Mouse (Mus musculus) G1E (cell line): ENCODE measurements around the gene Ankrd55. TPM values are rescaled to one million over a fixed set of nuclear protein-coding genes. Genes with fewer than 3 reads are reported as not detected.

Source experiments
- ATAC-seq: 2 replicates; pipeline ENCODE4 v1.8.0; 2016; ENCODE audit warnings: mild to moderate bottlenecking; ENCODE audit not compliant: insufficient number of reproducible peaks, poor library complexity, low FRiP score, severe bottlenecking; ENCODE audit errors: extremely low read depth
- DNase-seq: peaks from one replicate; pipeline ENCODE4 v3.0.0; 2012; ENCODE audit warnings: low spot score
- H3K27me3 ChIP-seq: 2 replicates; pipeline ENCODE4 v1.6.1; 2012; ENCODE audit warnings: mild to moderate bottlenecking, low read length, inconsistent platforms; ENCODE audit not compliant: insufficient read depth
- H3K36me3 ChIP-seq: replicated peaks from 2 replicates; pipeline ENCODE3; 2012; ENCODE audit warnings: mild to moderate bottlenecking, inconsistent platforms
- H3K4me1 ChIP-seq: 2 replicates; pipeline ENCODE4 v1.6.1; 2012; ENCODE audit warnings: low read depth, low read length, inconsistent platforms, mixed read lengths; ENCODE audit not compliant: insufficient read depth
- H3K4me3 ChIP-seq: 2 replicates; pipeline ENCODE4 v1.5.1; 2012; ENCODE audit warnings: low read depth, mild to moderate bottlenecking, inconsistent platforms, low read length, moderate library complexity, mixed read lengths
- H3K9me3 ChIP-seq: replicated peaks from 2 replicates; pipeline ENCODE4 v1.6.1; 2012; ENCODE audit warnings: inconsistent platforms
- CTCF ChIP-seq: IDR thresholded peaks from 2 replicates; pipeline ENCODE4 v1.5.1; 2012; ENCODE audit warnings: low read depth, low read length, inconsistent platforms, mixed read lengths
- GATA1 ChIP-seq: IDR thresholded peaks from 2 replicates; pipeline ENCODE4 v1.6.1; 2012; ENCODE audit warnings: borderline replicate concordance, low read length, inconsistent platforms, mixed read lengths
- GATA2 ChIP-seq: IDR thresholded peaks from 2 replicates; pipeline ENCODE4 v1.6.1; 2012; ENCODE audit warnings: low read depth, low read length, inconsistent platforms, borderline replicate concordance
- POLR2AphosphoS5 ChIP-seq: IDR thresholded peaks from 2 replicates; pipeline ENCODE4 v1.6.1; 2012; ENCODE audit warnings: low read depth, low read length, inconsistent platforms; ENCODE audit not compliant: insufficient replicate concordance
- TAL1 ChIP-seq: conservative IDR thresholded peaks from 2 replicates; pipeline ENCODE4 v1.6.1; 2012; ENCODE audit warnings: low read depth, low read length, inconsistent platforms, mixed read lengths
- polyA plus RNA-seq: library from polyadenylated mRNA; stranded (reverse); fragments of >175 nt; gene quantifications from 2 replicates; pipeline ENCODE4 v1.2.3, GENCODE M21; 2012
- total RNA-seq, 2 experiments: library from RNA; stranded (forward) in 1 of 2; stranded (reverse) in 1 of 2; fragments of 200-1000 nt in 1 of 2; fragments of >200 nt in 1 of 2; fragmentation: Nextera tagmentation in 1 of 2; gene quantifications; 2 replicates each; pipeline ENCODE4 v1.2.3; 2014 to 2017

The Ankrd55 gene
- total and polyA plus RNA-seq, 3 experiments: 0.11 TPM; not detected in 2

- Histone ChIP-seq H3K4me3 (no peak overlapping the region), H3K27me3 (peaks cover 2% of the 10 kb centered on the region; the same call in 1 of the 2 replicates), H3K4me1 (no peaks in the 10 kb centered on the region), H3K9me3 (no peaks in the 10 kb centered on the region), H3K36me3 (no peaks in the 10 kb centered on the region)
- DNase-seq: no peak
- TF ChIP-seq GATA1 (no peak), POLR2AphosphoS5 (no peak), GATA2 (no peak), TAL1 (no peak), CTCF (no peak)
- ATAC-seq: no peak
Measured at GRCm38 (mm10) chr13:112346659-112347142, 58.5 kb downstream of the Ankrd55 start.

GRCm38 (mm10) chr13:112348250-112348649 is 60.0 kb downstream of the Ankrd55 start:
- no peak for ATAC-seq
- no peak overlapping the region for H3K4me3 ChIP-seq
- H3K36me3 ChIP-seq: no peaks in the 10 kb centered on the region
- no peak for TF ChIP-seq CTCF
- TF ChIP-seq TAL1: no peak
- no peak for TF ChIP-seq GATA1
- H3K4me1 ChIP-seq: no peaks in the 10 kb centered on the region
- DNase-seq: no peak
- peaks cover 2% of the 10 kb centered on the region for H3K27me3 ChIP-seq
- no peaks in the 10 kb centered on the region for H3K9me3 ChIP-seq

DNA sequence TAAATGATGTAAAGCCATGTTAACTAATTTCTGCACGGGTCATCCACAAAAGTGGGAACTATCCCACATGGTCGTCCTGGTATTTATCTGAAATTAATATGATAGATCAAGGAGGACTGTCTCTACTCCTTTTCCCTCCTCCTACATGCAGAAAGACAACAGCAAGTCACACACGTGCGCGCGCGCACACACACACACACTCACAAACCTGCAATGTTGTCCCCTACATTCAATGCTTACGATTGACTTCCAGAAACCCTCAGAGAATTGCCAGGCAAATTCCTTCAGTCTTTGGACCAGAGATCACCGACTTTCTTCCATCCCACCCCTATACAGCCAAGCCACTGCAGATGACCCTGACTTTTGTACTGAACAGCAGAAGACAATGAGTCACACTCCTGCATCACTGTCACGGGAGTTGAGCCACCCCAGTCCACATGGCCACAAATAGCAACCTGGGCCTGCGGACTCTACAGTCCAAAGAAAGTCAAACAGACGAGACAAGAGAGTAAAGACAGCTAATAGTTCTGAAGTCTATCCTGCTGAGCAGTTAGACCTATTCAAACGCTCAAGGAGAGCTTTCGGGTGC is 60.7 kb downstream of the Ankrd55 start:
- H3K27me3 ChIP-seq: peaks cover 4% of the 10 kb centered on the region
- H3K4me1 ChIP-seq: no peaks in the 10 kb centered on the region
- DNase-seq (no peak), ATAC-seq (no peak)
- H3K4me3 ChIP-seq: no peak overlapping the region
- no peaks in the 10 kb centered on the region for H3K9me3 ChIP-seq
- TF ChIP-seq TAL1 (no peak), CTCF (no peak), GATA1 (no peak), GATA2 (no peak), POLR2AphosphoS5 (no peak)
- no peaks in the 10 kb centered on the region for H3K36me3 ChIP-seq

DNA sequence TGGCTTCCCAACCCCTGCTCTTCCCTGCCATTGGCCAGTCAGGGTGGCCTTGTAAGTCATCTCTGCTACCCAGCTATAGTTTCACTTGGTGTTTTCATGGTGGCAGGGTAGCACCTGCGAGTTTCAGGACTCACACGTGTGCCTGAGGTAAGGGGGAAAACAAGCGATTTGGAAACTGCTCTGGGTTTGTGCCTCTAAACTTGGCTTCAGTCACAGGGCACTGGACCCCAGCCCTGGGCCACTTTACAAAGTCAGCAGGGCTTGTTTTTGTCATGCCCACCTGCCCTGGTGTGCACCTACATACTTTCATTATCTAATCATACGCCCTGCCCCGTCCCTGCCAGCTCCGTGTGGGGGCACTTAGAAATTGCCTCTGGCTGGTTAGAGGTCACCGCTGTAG is 61.2 kb downstream of the Ankrd55 start:
- no peak for TF ChIP-seq POLR2AphosphoS5
- TF ChIP-seq GATA1: no peak
- no peak for TF ChIP-seq TAL1
- TF ChIP-seq GATA2: no peak
- TF ChIP-seq CTCF: no peak
- ATAC-seq (no peak), DNase-seq (no peak)
- Histone ChIP-seq H3K4me1 (no peaks in the 10 kb centered on the region), H3K4me3 (no peak overlapping the region), H3K9me3 (no peaks in the 10 kb centered on the region), H3K27me3 (peaks cover 5% of the 10 kb centered on the region), H3K36me3 (no peaks in the 10 kb centered on the region)

DNA sequence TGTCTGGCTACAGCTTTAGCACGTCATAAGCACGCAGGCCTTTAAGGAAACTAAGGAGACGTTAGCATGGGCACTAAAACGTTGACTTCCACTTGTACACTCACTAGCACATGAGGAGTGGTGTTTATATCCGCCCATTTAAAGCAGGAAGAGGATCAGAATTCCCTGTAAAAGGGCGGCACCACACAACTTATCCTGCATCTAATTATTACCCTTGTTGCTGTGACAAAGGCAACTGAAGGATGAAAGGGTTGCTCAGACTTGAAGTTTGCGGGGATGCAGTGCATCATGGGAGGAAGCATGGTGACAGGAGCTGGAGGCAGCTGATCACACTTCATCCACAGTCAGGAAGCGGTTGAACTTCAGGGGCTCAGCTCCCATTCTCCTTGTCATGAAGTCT is 63.7 kb downstream of the Ankrd55 start:
- Histone ChIP-seq H3K4me3 (no peak overlapping the region), H3K27me3 (peaks cover 8% of the 10 kb centered on the region), H3K36me3 (no peaks in the 10 kb centered on the region), H3K9me3 (no peaks in the 10 kb centered on the region), H3K4me1 (no peaks in the 10 kb centered on the region)
- no peak for ATAC-seq
- TF ChIP-seq GATA2: no peak
- no peak for TF ChIP-seq GATA1
- TF ChIP-seq POLR2AphosphoS5: no peak
- TF ChIP-seq TAL1: no peak
- DNase-seq: no peak

- DNase-seq: no peak
- no peak for TF ChIP-seq CTCF
- no peak for TF ChIP-seq GATA1
- TF ChIP-seq GATA2: no peak
- TF ChIP-seq POLR2AphosphoS5: no peak
- TF ChIP-seq TAL1: no peak
- ATAC-seq: no peak
- Histone ChIP-seq H3K9me3 (no peaks in the 10 kb centered on the region), H3K4me3 (no peak overlapping the region), H3K36me3 (no peaks in the 10 kb centered on the region), H3K4me1 (no peaks in the 10 kb centered on the region), H3K27me3 (peaks cover 9% of the 10 kb centered on the region)
Measured at GRCm38 (mm10) chr13:112354109-112354867, 66.0 kb downstream of the Ankrd55 start.
